ENCODE assay signal across 9 mouse cellular contexts in genomic region chr7:109892530-109892929, GRCm38 (mm10). TPM values are rescaled to one million over a fixed set of nuclear protein-coding genes. Genes with fewer than 3 reads are reported as not detected.
A peak's percentile ranks its signal among the peaks of the same experiment; 100 is the strongest.
DNase-seq lines count a peak whose midpoint lies in the region; ATAC-seq lines count a peak whose summit lies in the region.
"Had no signal": no experiment of that assay in that cellular context is flagged by ENCODE, and none has a peak within 500 bp of the region (broad histone marks: within the 10 kb centered on the region; RNA-seq: fewer than 3 reads in every experiment).

No protein-coding gene starts in this region.

- H3K4me1 ChIP-seq in hindbrain, embryonic 10.5 days (replicated peaks): no peaks in the 10 kb centered on the region
- H3K4me1 ChIP-seq in hindbrain, embryonic 12.5 days: no peaks in the 10 kb centered on the region
- no peaks in the 10 kb centered on the region for H3K4me1 ChIP-seq in intestine, embryonic 15.5 days (replicated peaks)
- no peaks in the 10 kb centered on the region for H3K4me1 ChIP-seq in midbrain, embryonic 14.5 days (ENCODE audit: control insufficient read depth, insufficient read depth, low read length)
- H3K4me1 ChIP-seq: neural tube, embryonic 13.5 days had no signal

- 39% methylated on average over 3 of the region's 3 CpGs for WGBS in hindbrain, embryonic 10.5 days
- 40% methylated on average over 3 of the region's 3 CpGs for WGBS in hindbrain, embryonic 12.5 days
- WGBS in intestine, embryonic 15.5 days: 44% methylated on average over 3 of the region's 3 CpGs
- WGBS in midbrain, embryonic 14.5 days: 47% methylated on average over 3 of the region's 3 CpGs

- H3K9me3 ChIP-seq in hindbrain, embryonic 10.5 days: 0 out of 2 replicates have a peak, but pooled peaks cover 1% of the 10 kb centered on the region
- H3K9me3 ChIP-seq in hindbrain, embryonic 12.5 days (replicated peaks): 0 out of 2 replicates have a peak, but pooled peaks cover 3% of the 10 kb centered on the region
- no peaks in the 10 kb centered on the region for H3K9me3 ChIP-seq in intestine, embryonic 15.5 days
- no peaks in the 10 kb centered on the region for H3K9me3 ChIP-seq in midbrain, embryonic 14.5 days (ENCODE audit: control insufficient read depth, low read length)
- H3K9me3 ChIP-seq: neural tube, embryonic 13.5 days had no signal

- intact Hi-C loops in left cerebral cortex, postnatal 36 days (cut with DNase I): loop anchor here (2.0 to 10.0 kb wide), 2 partner anchors 100 to 138 kb away; partner anchors contain the start of gene Tmem9b

- ATAC-seq in hindbrain, embryonic 12.5 days (ENCODE audit: low FRiP score): no peak
- peak; percentile 61 for ATAC-seq in intestine, embryonic 15.5 days
- ATAC-seq in midbrain, embryonic 14.5 days (ENCODE audit: low FRiP score, low TSS enrichment): no peak; the same call in 1 of the 2 replicates

- no peaks in the 10 kb centered on the region for H3K27me3 ChIP-seq in hindbrain, embryonic 10.5 days (ENCODE audit: insufficient read depth, poor library complexity, severe bottlenecking)
- no peaks in the 10 kb centered on the region for H3K27me3 ChIP-seq in hindbrain, embryonic 12.5 days
- no peaks in the 10 kb centered on the region for H3K27me3 ChIP-seq in intestine, embryonic 15.5 days (replicated peaks)
- no peaks in the 10 kb centered on the region for H3K27me3 ChIP-seq in midbrain, embryonic 14.5 days (ENCODE audit: control insufficient read depth, insufficient read depth, low read length)
- H3K27me3 ChIP-seq: neural tube, embryonic 13.5 days had no signal

- H3K9ac ChIP-seq in hindbrain, embryonic 12.5 days: no peak overlapping the region
- no peak overlapping the region for H3K9ac ChIP-seq in intestine, embryonic 15.5 days
- no peak overlapping the region for H3K9ac ChIP-seq in midbrain, embryonic 14.5 days (replicated peaks; ENCODE audit: low read length)
- H3K9ac ChIP-seq: neural tube, embryonic 13.5 days had no signal

- peaks cover 95% of the 10 kb centered on the region for H3K36me3 ChIP-seq in hindbrain, embryonic 10.5 days
- H3K36me3 ChIP-seq in hindbrain, embryonic 12.5 days: peaks cover 74% of the 10 kb centered on the region
- H3K36me3 ChIP-seq in intestine, embryonic 15.5 days: peaks cover 30% of the 10 kb centered on the region
- peaks cover 60% of the 10 kb centered on the region for H3K36me3 ChIP-seq in midbrain, embryonic 14.5 days (ENCODE audit: control insufficient read depth, insufficient read depth, low read length)

- DNase-seq in hindbrain, embryonic 10.5 days (ENCODE audit: low spot score): peak; percentile 75
- peak; percentile 77 for DNase-seq in cerebellum, adult 9-10 months
- peak; percentile 38 to 67 for DNase-seq in frontal cortex, postnatal 10 days (ENCODE audit: low spot score in 2 of 2)
- DNase-seq in left cerebral cortex, postnatal 36 days (ENCODE audit: low spot score in 2 of 2): peak; percentile 67 to 72
- DNase-seq in midbrain, embryonic 14.5 days: peak; percentile 86
- DNase-seq in spleen, postnatal 10 days (ENCODE audit: low spot score in 2 of 2): peak; percentile 49 to 82

- H3K4me2 ChIP-seq in hindbrain, embryonic 12.5 days (replicated peaks): no peak overlapping the region
- no peak overlapping the region for H3K4me2 ChIP-seq in intestine, embryonic 15.5 days (replicated peaks)
- no peak overlapping the region for H3K4me2 ChIP-seq in midbrain, embryonic 14.5 days (ENCODE audit: low read length)
- H3K4me2 ChIP-seq: neural tube, embryonic 13.5 days had no signal

- no peak overlapping the region for H3K27ac ChIP-seq in hindbrain, embryonic 10.5 days
- H3K27ac ChIP-seq in hindbrain, embryonic 12.5 days: no peak overlapping the region
- H3K27ac ChIP-seq in intestine, embryonic 15.5 days: no peak overlapping the region
- no peak overlapping the region for H3K27ac ChIP-seq in midbrain, embryonic 14.5 days (replicated peaks; ENCODE audit: low read depth, low read length)
- H3K27ac ChIP-seq: neural tube, embryonic 13.5 days had no signal

- H3K4me3 ChIP-seq in hindbrain, embryonic 10.5 days: no peak overlapping the region
- H3K4me3 ChIP-seq in hindbrain, embryonic 12.5 days: no peak overlapping the region
- no peak overlapping the region for H3K4me3 ChIP-seq in intestine, embryonic 15.5 days (replicated peaks)
- no peak overlapping the region for H3K4me3 ChIP-seq in midbrain, embryonic 14.5 days (replicated peaks; ENCODE audit: low read depth, low read length)
- H3K4me3 ChIP-seq: neural tube, embryonic 13.5 days had no signal

RNA-seq across cellular contexts. Expression of gene Scube2, which starts 27.1 kb away (rescaled TPM):
- 4.7 and 5.8 TPM in 2 replicates for polyA plus RNA-seq in hindbrain, embryonic 10.5 days (2016; fragmentation: Nextera tagmentation; extraction: Ambion mirVana)
- 2.4 and 3.6 TPM in 2 replicates for polyA plus RNA-seq in hindbrain, embryonic 12.5 days (2016; fragmentation: Nextera tagmentation; extraction: Ambion mirVana)
- polyA plus RNA-seq in intestine, embryonic 15.5 days (2015; fragmentation: Nextera tagmentation; extraction: Ambion mirVana): 1.6 and 1.7 TPM in 2 replicates
- total RNA-seq in left cerebral cortex, postnatal 36 days (2021): 1 to 10 TPM in 1 of 2 experiments, under 1 TPM in 1; 0.94 to 1.2 TPM
- polyA plus RNA-seq in midbrain, embryonic 14.5 days (2014; fragmentation: Nextera tagmentation; extraction: Ambion mirVana): 2.3 and 2.8 TPM in 2 replicates
